Mouse (Mus musculus) myocyte (in vitro differentiated cells): ENCODE data around the gene Lce1e. TPM values are rescaled to one million over a fixed set of nuclear protein-coding genes. Genes with fewer than 3 reads are reported as not detected.

Experiments
- H3K27me3 ChIP-seq: one replicate; pipeline ENCODE4 v1.6.1; 2011; ENCODE audit not compliant: control insufficient read depth, insufficient read depth, insufficient read length
- H3K36me3 ChIP-seq: one replicate; pipeline ENCODE4 v1.6.1; 2011; ENCODE audit not compliant: control insufficient read depth, insufficient read depth
- H3K4me2 ChIP-seq: one replicate; pipeline ENCODE4 v1.6.1; 2011; ENCODE audit warnings: low read depth, control low read depth
- H3K4me3 ChIP-seq: one replicate; pipeline ENCODE4 v1.5.1; 2011; ENCODE audit warnings: mild to moderate bottlenecking, control low read depth, moderate library complexity
- H3K79me2 ChIP-seq: one replicate; pipeline ENCODE4 v1.6.1; 2011; ENCODE audit not compliant: control insufficient read depth, insufficient read depth
- H3ac ChIP-seq: one replicate; pipeline ENCODE4 v1.6.1; 2011; ENCODE audit not compliant: control insufficient read depth, insufficient read length
- CEBPB ChIP-seq: IDR thresholded peaks from 2 replicates; pipeline ENCODE4 v1.6.1; 2011; ENCODE audit warnings: mild to moderate bottlenecking, moderate library complexity; ENCODE audit not compliant: poor library complexity, insufficient read depth, severe bottlenecking
- E2F4 ChIP-seq: IDR thresholded peaks from one replicate; pipeline ENCODE4 v1.6.1; 2011; ENCODE audit warnings: mild to moderate bottlenecking, control low read depth, moderate library complexity; ENCODE audit not compliant: insufficient read depth
- MAX ChIP-seq: IDR thresholded peaks from one replicate; pipeline ENCODE4 v1.6.1; 2011; ENCODE audit warnings: low read depth, mild to moderate bottlenecking, control low read depth
- MYOD1 ChIP-seq, 3 experiments: IDR thresholded peaks; one replicate each; pipeline ENCODE4 v1.6.1; 2011; ENCODE audit warnings: control low read depth in 2 of 3, low read depth in 2 of 3, mild to moderate bottlenecking in 2 of 3, moderate library complexity in 1 of 3; ENCODE audit not compliant: insufficient read length in 2 of 3, control insufficient read depth in 1 of 3
- MYOG ChIP-seq, 3 experiments: IDR thresholded peaks; one replicate each; pipeline ENCODE4 v1.6.1; 2011; ENCODE audit warnings: control low read depth in 2 of 3, low read depth in 2 of 3, mild to moderate bottlenecking in 2 of 3; ENCODE audit not compliant: insufficient read length in 2 of 3, control insufficient read depth in 1 of 3, insufficient read depth in 1 of 3
- POLR2A ChIP-seq: IDR thresholded peaks from one replicate; pipeline ENCODE4 v1.6.1; 2011; ENCODE audit warnings: low read depth, mild to moderate bottlenecking, control low read depth, moderate library complexity; ENCODE audit not compliant: insufficient read length
- POLR2AphosphoS2 ChIP-seq: IDR thresholded peaks from one replicate; pipeline ENCODE4 v1.6.1; 2011; ENCODE audit warnings: low read depth, control low read depth; ENCODE audit not compliant: insufficient read length
- REST ChIP-seq: IDR thresholded peaks from one replicate; pipeline ENCODE4 v1.6.1; 2011; ENCODE audit warnings: mild to moderate bottlenecking, control low read depth, moderate library complexity; ENCODE audit not compliant: insufficient read depth, insufficient read length
- TCF12 ChIP-seq: IDR thresholded peaks from one replicate; pipeline ENCODE4 v1.6.1; 2011; ENCODE audit warnings: mild to moderate bottlenecking, control low read depth; ENCODE audit not compliant: poor library complexity, insufficient read depth, severe bottlenecking
- TCF3 ChIP-seq: IDR thresholded peaks from one replicate; pipeline ENCODE4 v1.6.1; 2011; ENCODE audit warnings: low read depth, control low read depth; ENCODE audit not compliant: insufficient read length
- USF1 ChIP-seq: IDR thresholded peaks from one replicate; pipeline ENCODE4 v1.6.1; 2011; ENCODE audit warnings: low read depth, mild to moderate bottlenecking, control low read depth, moderate library complexity
- polyA plus RNA-seq: library from polyadenylated mRNA; unstranded; fragments of >200 nt; fragmentation: generic; extraction: Trizol; gene quantifications from one replicate; pipeline ENCODE4 v1.2.1, GENCODE M21; 2012; ENCODE audit warnings: missing spikeins

Gene Lce1e
- polyA plus RNA-seq, 1 experiment: not detected

DNA sequence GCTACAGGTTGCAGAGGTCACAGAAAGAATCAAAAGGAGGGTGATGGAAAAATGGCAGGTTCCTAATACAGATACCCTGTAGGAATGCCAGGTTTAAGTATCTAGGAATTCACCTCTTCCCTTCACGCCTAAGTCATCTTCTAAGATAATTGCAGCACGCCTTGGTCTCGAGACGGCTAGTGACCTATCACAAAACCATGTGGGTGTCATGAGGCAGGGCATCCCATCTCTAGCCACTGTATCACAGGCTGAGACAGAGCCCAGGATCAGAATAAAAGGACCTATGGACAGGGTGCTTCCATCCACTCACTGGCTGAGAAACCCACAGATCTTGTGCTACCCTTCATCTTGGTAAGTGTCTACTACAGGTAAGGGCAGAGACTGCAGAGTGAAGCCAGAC is 29.9 kb downstream of the Lce1e start, which contains the start of gene Lce1c:
Gene Lce1c (plus strand): TSS at position 301 of the 400 bp plus-strand sequence.
- no peaks in the 10 kb centered on the region for H3K27me3 ChIP-seq
- H3K4me3 ChIP-seq: no peak within 1 kb of the TSS
- no peaks in the 10 kb centered on the region for H3K79me2 ChIP-seq
- TF ChIP-seq CEBPB: no peak
- no peak for TF ChIP-seq TCF12
- TF ChIP-seq POLR2A: no peak
- no peak for TF ChIP-seq USF1
- no peaks in the 10 kb centered on the region for H3K36me3 ChIP-seq
- no peak within 1 kb of the TSS for H3K4me2 ChIP-seq
- no peak within 1 kb of the TSS for H3ac ChIP-seq

DNA sequence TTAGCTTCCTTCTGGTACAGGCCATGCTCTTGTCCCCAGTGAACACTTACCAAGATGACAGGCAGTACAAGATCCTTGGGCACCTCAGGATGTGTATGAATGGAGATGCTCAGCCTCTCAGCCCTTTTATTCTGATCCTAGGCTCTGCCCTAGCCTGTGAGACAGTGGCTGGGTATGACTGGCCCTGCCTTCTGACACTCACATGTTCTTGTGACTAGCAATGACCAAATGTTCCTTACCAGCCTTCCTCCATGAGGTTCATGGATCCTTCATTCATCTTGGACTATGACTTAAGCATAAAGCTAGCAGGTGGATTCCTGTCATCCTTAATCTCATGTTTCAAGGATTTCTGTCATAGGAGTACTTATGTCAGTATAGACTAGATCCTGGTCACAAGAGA is 38.7 kb downstream of the Lce1e start, which contains the start of gene Lce1a2:
Gene Lce1a2 (minus strand): TSS at position 101 of the 400 bp plus-strand sequence.
- Histone ChIP-seq H3K4me2 (no peak within 1 kb of the TSS), H3K36me3 (no peaks in the 10 kb centered on the region), H3K79me2 (no peaks in the 10 kb centered on the region), H3K27me3 (no peaks in the 10 kb centered on the region), H3K4me3 (no peak within 1 kb of the TSS), H3ac (no peak within 1 kb of the TSS)
- TF ChIP-seq TCF12 (no peak), CEBPB (no peak), USF1 (no peak), REST (no peak), MAX (no peak), MYOD1 (IDR thresholded peaks at IDR 0.05; ENCODE audit: control insufficient read depth in 1 of 3, insufficient read length in 2 of 3, low read depth in 2 of 3) (no peak), TCF3 (no peak), POLR2AphosphoS2 (no peak), POLR2A (no peak), MYOG (IDR thresholded peaks at IDR 0.05; ENCODE audit: control insufficient read depth in 1 of 3, insufficient read depth in 1 of 3, insufficient read length in 2 of 3, low read depth in 2 of 3) (no peak), E2F4 (no peak)

Other genes with a start within 250 kb of the Lce1e start
- 9.2 TPM for gene Sprr1a, start 223.2 kb downstream of the Lce1e start, polyA plus RNA-seq
- gene Sprr4, start 208.6 kb downstream of the Lce1e start, polyA plus RNA-seq: not detected
- gene 2310046K23Rik, start 174.6 kb downstream of the Lce1e start, polyA plus RNA-seq: not detected
- not detected for gene Ivl, start 135.3 kb downstream of the Lce1e start, polyA plus RNA-seq
- gene Smcp, start 120.1 kb downstream of the Lce1e start, polyA plus RNA-seq: not detected
- gene 2210017I01Rik, start 101.6 kb downstream of the Lce1e start, polyA plus RNA-seq: not detected
- gene Lce6a, start 87.4 kb downstream of the Lce1e start, polyA plus RNA-seq: not detected
- gene Lce1a1, start 60.8 kb downstream of the Lce1e start, polyA plus RNA-seq: not detected
- not detected for gene Lce1b, start 52.1 kb downstream of the Lce1e start, polyA plus RNA-seq
- gene Lce1a2, start 38.8 kb downstream of the Lce1e start, polyA plus RNA-seq: not detected
- gene Lce1c, start 29.8 kb downstream of the Lce1e start, polyA plus RNA-seq: not detected
- gene Lce1d, start 21.9 kb downstream of the Lce1e start, polyA plus RNA-seq: not detected
- gene Lce1f, start 11.3 kb upstream of the Lce1e start, polyA plus RNA-seq: 0.19 TPM
- not detected for gene Gm38119, start 30.0 kb upstream of the Lce1e start, polyA plus RNA-seq
- gene Lce1g, start 43.3 kb upstream of the Lce1e start, polyA plus RNA-seq: 0.07 TPM
- gene Lce1h, start 56.0 kb upstream of the Lce1e start, polyA plus RNA-seq: not detected
- gene Lce1i, start 69.8 kb upstream of the Lce1e start, polyA plus RNA-seq: not detected
- not detected for gene Lce1j, start 81.4 kb upstream of the Lce1e start, polyA plus RNA-seq
- not detected for gene Lce1k, start 98.8 kb upstream of the Lce1e start, polyA plus RNA-seq
- gene Kprp, start 118.2 kb upstream of the Lce1e start, polyA plus RNA-seq: not detected
- gene Lce1l, start 142.2 kb upstream of the Lce1e start, polyA plus RNA-seq: not detected
- gene 2310050C09Rik, start 161.1 kb upstream of the Lce1e start, polyA plus RNA-seq: not detected
- gene Lce3a, start 217.2 kb upstream of the Lce1e start, polyA plus RNA-seq: not detected
- not detected for gene Lce3b, start 223.9 kb upstream of the Lce1e start, polyA plus RNA-seq
- not detected for gene Lce3c, start 235.4 kb upstream of the Lce1e start, polyA plus RNA-seq
- gene Lce3d, start 248.3 kb upstream of the Lce1e start, polyA plus RNA-seq: not detected